Mouse (Mus musculus) spleen, adult 2 months (tissue): Measurements from ENCODE around the gene Sec16a.

Experiments
- CTCF ChIP-seq: fragments of 200-500 bp; IDR thresholded peaks from 2 replicates; pipeline ENCODE4 v1.5.1; 2011; ENCODE audit warnings: mild to moderate bottlenecking, inconsistent platforms; ENCODE audit not compliant: insufficient read depth, insufficient read length, insufficient replicate concordance; ENCODE audit errors: extremely low read depth
- POLR2A ChIP-seq: fragments of 200-500 bp; IDR thresholded peaks from 2 replicates; pipeline ENCODE4 v1.6.1; 2011; ENCODE audit warnings: low read depth, low read length, inconsistent platforms

- no peak for TF ChIP-seq CTCF
- no peak for TF ChIP-seq POLR2A
Measured at GRCm38 (mm10) chr2:26477911-26478310, 32.9 kb upstream of the Sec16a start.
